Mouse (Mus musculus) cerebellum, postnatal 14 days (tissue): ENCODE results near the gene Rhbdf1.
A peak's percentile ranks its signal among the peaks of the same experiment; 100 is the strongest.

Experiments
- DNase-seq, 2 experiments: peaks; one replicate each; pipeline ENCODE4 v3.0.0; 2021; ENCODE audit warnings: mixed read lengths in 2 of 2

Rhbdf1 gene

DNA sequence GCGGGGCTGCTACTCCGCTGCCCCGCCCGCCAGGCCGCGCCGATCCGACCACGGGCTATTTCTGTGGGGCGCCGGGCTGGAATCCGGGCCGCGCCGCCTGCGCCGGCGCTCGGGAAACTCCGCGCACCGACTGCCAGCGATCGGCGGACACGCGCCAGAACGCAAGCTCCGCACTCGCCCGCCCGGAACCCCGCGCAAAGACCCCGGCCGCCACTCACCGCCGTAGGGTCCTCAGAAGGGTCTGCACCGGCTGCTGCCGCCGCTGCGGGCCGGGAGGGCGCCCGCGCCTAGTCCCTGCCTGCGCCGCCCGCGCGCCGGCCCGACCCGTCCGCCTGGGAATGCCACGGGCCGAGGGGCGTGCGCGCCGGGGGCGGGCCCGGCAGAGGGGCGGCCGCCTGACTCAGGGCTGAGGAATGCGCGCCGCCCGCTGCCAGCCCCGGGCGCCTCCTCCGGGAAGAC is at the start of gene Rhbdf1:
Rhbdf1 (minus strand) TSS at position 350 of the 459 bp plus-strand sequence.
- peak; percentile 44 to 63 for DNase-seq

DNA sequence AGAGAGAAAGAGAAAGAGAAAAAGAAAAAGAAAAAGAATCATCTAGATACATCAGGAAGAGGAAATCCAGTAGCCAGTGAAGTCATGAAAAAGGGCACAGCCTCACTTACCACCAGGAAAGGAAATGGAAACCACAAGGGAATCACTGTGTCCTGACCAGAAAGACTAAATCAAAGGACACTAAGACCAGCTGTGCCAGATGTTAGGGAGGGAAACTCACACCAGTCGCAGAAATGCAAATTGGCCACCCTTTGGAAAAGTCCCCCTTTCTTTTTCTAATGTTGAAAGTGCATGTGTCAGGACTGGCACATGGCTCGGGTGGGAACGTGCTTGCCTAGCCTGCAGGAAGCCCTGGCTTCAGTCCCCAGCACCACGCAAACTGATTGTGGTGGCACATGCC is 49.1 kb upstream of the Rhbdf1 start:
- no peak for DNase-seq

DNA sequence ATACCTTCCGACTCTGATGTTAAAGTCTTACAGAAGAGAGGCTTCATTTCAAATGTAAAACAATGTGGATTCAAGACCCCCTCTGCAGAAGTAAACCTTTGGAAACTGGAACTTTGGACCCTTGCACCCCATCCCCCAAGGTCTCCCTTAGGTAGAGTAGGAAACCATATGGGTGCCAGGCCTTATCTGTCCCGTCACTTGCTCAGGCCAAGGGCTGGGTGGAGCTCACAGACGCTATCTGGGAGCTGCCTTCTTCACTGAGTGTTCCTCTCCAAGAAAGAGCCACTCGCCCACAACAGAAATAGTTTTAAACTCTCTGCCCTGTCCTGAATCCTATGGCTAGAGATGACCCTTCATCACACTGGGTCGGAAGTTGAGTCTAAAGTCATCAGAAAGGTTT is 46.9 kb upstream of the Rhbdf1 start:
- DNase-seq, result no peak

DNA sequence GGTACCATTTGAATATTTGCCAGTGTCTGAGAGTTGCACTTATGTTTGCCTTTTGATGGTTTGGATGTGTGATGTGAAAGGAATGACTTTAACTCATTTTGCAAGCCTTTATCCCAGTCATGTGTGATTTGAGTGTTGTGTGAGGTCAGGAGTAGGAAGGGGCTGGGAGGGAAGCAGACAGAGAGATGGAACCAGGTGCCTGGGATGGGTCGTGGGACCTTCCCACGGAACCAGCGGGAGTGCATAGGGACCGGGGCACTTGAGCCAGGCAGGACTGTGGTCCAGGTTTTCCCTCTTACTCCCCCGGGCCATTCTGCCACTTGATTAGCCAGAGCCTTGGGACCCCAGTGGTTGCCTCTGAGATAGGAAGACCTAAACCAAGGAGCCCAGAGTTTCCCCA is 45.9 kb upstream of the Rhbdf1 start:
- DNase-seq, result peak in 1 of 2 experiments; percentile 37

DNA sequence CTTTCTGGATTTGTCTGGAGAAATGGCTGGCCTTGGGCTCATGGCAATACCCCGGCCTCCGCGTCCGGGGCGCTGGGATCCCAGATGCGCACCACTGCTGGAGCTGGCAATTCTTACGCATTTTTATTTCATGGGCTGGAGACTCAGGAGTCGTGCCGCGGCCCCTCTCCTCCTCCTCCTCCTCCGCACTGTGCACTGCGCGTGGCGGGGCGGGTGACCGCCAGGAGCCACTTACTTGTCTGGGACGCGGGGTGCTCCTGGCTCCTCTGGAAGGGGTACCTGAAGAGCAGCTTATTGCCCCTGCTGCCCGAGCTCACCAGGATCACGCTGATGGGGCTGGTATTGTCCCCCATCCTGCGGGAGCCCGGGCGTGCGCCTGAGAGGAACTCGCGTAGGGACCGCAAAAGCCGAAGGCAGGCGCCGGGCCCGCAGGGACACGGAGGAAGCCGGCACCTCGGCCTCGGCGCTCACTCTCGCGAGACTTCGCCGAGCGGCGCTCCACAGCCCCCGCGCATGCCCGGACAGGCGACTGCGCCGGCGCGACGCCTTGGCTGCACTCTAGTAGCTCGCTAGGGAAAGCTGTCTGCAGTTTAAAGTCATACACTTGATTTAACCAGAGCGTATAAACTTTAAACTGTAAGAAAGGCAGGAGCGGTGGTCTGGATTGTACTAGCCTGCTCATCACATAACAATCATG is 45.2 kb upstream of the Rhbdf1 start, which contains the start of gene Nprl3:
Nprl3 (minus strand) TSS at position 520 of the 697 bp plus-strand sequence.
- peak; percentile 97 to 98 for DNase-seq

DNA sequence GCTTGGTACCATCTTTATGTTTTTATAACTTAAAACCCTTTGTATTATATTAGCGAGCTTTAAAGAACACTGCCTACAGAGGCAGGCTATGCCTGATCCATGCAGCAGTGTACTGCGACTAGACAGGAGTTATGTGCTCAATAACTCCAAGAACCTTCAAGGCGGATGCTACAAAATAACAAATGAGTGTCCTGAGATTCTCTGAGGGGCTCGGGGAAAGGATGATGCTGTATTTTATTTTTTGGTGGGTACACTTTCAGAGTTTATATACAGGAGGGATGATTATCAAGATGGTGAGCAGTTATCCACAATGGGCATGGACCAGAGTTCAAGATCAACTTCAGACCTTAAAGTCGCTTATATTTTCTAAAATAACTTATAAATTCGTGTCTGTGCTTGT is 44.7 kb upstream of the Rhbdf1 start:
- DNase-seq, result peak in 1 of 2 experiments; percentile 16

DNA sequence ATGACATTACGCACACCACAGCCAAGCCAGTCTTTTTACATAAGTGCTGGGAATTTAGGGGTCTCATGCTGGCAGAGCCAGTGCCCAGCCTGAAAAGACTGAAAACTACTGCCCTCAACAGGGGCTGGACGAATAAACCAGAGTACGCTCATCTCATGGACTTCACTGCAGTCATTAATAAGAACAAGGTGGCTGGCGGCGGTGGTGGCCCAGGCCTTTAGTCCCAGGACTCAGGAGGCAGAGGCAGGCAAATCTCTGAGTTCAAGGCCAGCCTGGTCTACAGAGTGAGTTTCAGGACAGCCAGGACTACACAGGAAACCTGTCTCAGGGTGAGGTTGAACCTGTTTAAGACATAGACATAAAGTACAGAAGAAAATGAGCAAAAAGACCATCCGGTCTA is 44.1 kb upstream of the Rhbdf1 start:
- DNase-seq, result no peak

DNA sequence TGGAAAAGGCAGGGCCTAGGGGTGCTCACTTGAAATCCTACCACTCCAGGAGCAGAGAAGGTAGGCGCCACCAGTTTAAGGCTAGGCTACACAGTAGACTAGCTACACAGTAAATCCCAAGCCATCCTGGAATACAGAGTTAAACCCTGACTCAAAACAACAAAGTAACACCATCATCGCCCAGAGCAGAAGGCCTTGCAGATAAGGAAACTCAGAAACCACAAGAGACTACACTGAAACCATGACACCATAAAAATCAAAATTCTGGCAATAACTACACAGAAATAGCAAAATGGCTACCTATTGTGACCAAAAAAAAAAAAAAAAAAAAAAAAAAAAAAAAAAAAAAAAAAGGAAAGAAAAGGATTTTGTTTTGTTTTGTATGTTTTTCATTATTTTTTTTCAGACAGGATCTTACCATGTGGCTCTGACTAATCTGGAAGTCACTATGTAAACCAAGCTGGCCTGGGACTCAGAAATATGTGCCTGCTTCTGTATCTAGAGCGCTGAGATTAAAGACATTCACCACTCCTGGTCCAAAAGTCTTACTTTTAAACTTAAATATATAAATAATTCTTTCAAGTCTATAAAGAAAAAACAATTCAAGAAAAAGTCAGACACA is 43.1 kb upstream of the Rhbdf1 start:
- DNase-seq, result no peak

DNA sequence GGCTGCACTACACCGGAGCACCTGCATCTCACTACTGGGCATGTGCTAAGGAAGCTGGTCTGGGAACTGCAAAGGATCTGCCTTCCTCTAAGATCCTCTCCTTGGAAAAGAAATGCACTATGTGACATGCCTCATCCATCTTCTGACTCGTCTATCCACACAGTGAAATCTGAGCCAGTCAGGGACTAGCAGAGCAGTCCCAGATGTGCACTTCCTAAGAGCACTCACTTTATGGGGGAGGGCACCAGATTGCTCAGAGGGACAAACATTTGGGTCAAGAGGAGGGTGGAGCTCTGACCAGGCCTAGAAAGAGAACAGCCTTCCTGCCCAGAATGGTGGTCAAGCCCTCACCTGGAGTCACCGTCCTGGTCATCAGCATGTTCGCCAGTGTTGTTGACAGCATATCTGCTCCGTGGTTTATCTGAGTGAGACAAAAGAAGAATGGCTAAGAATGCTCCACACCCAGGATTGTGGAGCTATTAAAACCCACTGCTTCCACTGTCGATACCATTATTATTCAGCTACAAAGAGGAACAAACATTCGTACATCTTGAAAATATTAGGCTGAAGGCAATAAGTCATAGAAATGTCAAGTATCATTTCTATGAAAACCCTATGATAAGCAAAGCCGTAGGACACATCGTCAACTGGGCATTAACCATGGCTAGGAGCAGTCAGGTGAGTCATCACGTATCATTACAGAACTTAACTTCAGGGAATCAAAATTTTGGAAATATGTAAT is 40.7 kb upstream of the Rhbdf1 start:
- DNase-seq, result no peak

DNA sequence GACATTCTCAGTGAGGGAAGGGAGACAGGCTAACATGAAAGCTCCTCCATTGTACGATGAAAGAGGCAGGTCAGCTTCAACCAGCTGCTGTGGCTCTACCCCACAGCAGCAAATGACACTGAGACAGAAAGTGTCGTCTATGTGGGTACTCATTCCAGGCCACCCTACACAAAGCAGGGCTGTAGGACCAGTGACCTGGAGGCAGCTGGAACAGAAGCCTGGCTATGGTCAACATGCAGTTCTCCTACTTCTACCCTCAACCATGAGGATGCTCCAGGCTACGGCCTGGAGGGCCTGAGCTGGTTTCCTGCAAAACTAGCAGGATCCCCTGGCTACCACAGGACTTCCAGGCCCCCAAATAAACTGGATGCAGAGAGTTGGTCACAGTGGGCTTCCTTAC is 34.5 kb upstream of the Rhbdf1 start:
- DNase-seq, result no peak

DNA sequence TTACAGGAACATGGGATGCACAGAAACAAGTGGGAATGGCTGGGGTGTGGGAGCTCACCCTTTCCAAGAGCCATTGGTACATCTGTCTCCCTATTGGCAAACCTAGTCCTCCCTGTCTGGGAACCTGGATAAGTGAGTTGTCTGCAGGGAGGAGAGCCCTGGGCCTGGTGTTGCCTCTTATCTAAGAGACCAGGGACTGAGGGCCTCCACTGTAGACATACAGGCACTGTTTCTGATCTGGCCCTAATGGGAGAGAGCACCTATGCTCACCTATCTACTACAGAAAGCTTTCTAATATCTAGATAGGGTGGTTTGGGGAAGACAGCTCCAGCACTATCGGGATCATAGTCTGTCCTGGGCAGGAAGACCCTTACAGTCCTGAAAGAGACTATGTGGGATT is 34.0 kb upstream of the Rhbdf1 start:
- no peak for DNase-seq

DNA sequence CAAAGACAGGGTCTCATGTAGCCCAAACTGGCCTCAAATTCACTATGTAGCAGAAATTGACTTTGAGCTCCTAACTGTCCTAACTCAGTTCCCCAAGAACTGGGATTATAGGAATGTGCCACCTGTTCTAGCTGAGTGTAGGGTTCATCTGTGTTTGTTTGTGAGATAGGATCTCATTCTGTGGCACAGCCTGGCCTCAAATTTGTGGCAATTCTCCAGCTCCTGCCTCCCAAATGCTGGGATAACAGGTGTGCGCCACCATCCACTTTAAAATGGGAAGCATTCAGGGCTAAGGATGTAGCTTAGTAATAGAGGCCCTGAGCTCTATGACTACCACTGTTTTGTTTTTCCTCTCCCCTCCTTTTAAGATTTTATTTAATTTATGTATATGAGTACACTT is 31.0 kb upstream of the Rhbdf1 start:
- no peak for DNase-seq

DNA sequence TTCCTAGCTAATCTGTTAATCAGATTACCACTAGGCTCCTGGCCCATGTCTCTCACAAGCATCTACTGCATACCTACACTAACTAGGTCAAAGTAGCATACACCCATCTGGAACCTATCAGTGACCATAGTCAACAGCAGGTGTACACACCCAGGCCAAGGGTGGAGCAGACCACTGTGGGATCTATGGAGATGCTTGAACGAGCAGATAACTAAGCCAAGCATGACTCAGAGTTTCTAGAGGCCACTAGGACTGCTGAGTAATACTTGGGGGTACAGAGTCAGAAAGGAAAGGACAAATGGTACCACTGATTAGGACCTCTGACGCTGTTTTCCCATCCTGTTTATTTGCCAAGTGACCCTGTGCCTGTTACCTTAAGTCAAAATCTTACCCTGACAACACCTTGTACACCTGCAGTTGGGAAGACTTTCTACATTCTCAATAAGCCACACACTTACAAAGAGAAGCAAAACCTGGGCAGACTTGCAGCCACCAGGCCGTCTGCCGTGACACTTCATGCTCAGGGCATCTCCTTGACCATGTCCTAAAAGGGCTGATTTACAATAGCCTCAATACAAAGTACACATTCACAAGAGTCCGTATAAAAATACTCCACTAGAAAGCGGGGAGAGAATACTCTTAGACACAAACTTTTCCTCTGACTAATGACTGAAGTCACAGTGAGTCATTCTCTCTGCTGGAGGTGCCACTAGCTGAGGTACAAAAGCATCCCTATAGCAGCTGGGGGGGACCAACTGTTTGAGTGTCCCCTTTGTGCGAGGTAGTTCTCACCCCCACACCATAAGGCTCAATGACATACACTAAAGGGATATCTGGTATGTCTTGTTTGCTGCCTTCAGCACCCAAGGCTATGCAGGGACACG is 29.0 kb upstream of the Rhbdf1 start:
- no peak for DNase-seq

DNA sequence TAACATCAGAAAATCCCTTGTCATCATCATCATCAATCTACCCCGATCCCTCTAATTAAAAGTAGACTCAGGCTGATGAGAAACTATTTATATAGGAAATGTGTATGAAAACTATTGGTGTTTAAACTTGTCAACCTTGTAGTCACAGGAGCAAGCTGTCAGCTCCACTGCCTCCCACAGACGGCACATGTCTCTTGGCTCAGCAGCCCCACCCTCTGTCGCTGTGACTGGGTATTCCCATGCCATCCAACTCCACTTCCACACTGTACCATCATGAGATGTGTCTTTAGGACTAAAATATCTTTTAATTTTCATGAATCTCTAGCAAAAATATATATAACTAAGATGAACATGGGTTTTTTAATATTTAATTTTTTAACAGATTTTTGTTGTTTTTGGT is 26.2 kb upstream of the Rhbdf1 start:
- no peak for DNase-seq

DNA sequence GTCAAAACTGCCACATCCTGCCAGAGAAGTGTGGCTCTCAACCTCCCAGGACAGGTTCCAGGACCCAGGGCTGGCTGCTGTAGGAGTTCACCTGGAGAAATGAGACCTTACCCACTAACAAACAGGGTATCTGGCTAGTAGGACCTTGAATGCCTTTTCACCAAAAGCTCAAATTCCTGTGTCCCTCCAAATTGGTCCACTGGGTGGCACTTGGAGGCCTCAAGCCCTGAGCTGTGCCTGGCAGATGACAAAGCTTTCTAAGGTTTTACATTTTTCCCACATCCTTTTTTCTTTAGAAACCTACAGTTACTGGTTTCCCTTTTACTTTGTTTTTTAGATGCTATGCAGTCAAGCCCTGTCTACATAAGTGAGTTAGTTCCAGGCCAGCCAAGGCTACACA is 25.0 kb upstream of the Rhbdf1 start:
- peak; percentile 18 to 35 for DNase-seq

DNA sequence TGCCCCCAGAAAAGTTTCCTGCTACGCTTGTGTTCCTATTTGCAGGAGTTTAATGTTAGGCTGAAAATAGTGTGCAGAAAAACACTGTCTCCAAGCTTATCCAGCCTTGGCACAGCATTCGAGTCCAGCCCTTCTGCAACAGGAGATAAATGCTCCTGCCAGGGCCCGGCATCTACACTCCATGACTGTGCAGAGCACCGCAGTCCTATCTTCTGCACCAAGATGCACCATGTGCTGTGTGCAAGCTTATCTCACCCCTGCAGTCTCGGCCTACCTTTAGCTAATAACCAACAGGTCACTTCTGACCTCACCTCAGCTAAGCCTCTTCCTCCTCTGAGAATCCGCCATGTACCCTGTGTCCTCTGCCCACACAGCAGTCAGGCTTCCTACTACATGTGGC is 23.5 kb upstream of the Rhbdf1 start:
- DNase-seq, result no peak

DNA sequence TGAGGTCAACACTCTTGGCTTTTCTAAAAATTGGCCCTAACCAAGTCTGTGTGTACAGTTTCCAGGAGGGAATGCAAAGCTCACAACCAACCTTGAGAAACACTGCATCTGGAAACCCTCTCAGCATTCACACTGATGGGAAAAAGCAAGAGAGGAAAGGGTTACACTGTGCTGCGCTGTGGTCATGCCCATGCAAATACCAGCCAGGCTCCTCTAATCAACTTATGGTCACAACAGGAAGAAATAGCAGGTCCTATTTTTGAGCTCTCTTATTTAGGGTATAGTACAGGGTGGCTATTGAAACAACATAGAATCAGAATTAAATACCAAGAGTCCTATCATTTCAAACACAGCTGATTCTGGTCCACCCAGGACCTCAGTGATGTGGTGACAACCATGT is 22.5 kb upstream of the Rhbdf1 start:
- DNase-seq, result no peak

DNA sequence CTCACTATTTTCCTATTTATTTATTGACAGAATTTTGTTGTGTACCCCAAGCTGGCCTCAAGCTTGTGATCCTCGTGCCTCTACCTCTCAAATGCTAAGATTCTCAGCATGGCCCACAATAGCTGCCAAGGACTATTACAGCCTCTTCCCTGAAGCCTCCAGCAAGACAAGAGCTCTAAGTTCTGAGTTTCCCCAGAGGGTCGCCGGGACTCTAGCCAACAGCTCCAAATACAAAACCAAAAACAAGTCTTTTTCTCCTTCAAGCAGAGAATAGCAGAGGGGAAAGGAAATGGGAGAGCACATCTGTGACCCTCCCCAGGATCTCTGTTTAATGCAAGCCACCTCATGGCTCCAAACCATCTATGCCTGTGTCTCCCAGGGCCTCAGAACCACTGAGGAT is 22.0 kb upstream of the Rhbdf1 start:
- DNase-seq, result no peak

DNA sequence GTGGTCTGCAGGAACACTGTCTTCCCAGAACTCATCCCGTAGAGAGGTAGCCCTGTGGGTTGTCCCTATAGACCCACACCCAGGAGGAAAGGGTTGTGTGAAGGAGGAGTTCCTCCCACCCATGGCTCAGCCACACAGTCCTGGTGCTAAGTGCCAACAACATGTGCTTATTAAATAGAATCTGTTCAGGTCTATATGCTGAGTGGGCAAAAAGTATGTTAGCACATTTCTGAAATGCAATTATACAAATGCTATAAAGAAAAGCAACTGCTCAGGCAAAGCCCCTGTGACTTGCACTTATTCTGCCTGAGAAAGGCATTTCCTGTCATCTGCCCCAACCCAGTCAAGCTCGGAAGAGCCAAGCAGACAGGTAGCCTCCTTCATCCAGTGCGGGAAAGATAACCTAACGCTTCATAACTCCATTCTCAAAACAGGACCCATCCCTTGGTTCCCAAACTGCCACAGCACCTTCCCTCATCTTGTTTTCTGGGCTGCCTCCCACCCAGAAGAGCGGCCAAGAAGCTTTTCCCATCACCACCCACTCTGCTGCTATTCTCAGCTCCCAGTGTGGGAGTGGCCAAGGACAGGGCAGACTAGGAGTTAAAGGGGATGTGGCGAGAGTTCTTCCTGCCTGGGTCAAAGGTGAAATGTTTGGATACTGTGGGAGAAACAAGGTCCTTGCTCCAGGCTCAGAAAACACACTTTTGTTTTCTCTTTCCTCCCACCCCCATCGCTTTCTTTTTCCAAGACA is 21.3 kb upstream of the Rhbdf1 start:
- no peak for DNase-seq

DNA sequence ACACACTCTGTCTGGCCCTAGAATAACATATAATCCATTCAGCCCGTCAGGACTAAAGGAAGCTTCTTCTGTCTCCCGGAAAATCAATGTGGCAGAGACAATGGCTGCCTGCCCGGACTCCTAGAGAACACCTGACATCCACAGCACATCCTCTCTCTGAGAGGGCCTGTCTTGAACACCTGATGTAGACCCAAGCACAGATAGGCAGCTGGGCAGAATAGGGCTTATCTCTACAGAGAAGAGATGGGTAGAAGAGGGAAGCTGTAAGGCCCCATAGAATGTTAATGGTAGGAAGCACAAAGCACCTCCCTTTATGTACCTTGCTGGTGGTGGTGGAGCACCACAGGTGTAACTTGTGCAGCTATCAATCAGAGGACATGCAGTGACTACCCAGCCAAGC is 20.1 kb upstream of the Rhbdf1 start:
- no peak for DNase-seq

DNA sequence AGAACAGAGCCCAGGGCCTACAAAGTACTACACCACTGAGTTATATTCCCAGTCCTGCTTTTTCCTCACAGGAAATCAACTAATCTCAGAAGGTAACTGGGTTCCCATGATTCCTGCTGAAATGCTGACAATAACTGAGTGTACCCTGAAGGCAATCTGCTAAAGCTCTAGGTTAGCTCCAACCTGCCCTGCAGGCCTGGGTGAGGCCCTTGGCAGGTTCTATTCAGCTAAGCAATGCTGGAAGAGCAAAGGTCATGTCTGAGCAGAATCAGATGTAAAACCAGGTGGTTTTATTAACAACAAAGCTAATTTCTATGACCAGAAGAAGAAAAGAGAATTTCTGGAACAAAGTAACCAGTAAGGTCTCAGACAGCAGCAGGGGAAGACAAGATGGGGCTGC is 19.3 kb upstream of the Rhbdf1 start:
- no peak for DNase-seq
